Mouse (Mus musculus) heart, postnatal 14 days (tissue): ENCODE data around the gene Alkbh3. TPM values are rescaled to one million over a fixed set of nuclear protein-coding genes. Genes with fewer than 3 reads are reported as not detected.
A peak's percentile ranks its signal among the peaks of the same experiment; 100 is the strongest.

ENCODE experiments used
- DNase-seq, 2 experiments: peaks; one replicate each; pipeline ENCODE4 v3.0.0; 2021 to 2022
- intact Hi-C: fragments of 180-260 bp; cut with DNase I; formaldehyde crosslinking; loops from one replicate; pipeline ENCODE4 v1.15.1; 2025
- total RNA-seq, 2 experiments: library from RNA; stranded (reverse); gene quantifications; 2 replicates each; pipeline ENCODE4 v1.2.3; 2021

Alkbh3 gene
- total RNA-seq, 2 experiments from 2014 or later = 58.7 to 63.1 TPM

DNA sequence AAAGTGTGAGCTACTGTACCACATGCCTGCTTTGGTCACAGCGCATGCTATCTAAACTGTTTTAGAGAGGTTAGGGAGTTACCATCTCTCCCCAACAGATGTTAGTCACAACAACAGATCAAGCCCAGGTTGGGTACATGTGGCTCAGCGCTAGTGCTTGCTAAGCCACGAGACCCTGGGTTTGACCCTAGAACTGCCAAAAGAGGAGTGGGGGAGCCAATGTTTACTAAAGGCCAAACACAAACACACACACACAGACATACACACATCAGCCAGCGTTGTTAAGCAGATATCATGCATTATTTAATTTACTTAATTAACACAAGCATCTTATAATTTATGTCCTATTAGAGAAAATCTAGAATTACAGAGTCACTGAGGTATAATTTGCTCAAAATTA lies 8.7 kb downstream of the Alkbh3 start:
- no peak for DNase-seq
- intact Hi-C loops = loop anchor here (1.0 to 2.0 kb wide), 2 partner anchors 47 to 131 kb away; no protein-coding TSS in a partner anchor

DNA sequence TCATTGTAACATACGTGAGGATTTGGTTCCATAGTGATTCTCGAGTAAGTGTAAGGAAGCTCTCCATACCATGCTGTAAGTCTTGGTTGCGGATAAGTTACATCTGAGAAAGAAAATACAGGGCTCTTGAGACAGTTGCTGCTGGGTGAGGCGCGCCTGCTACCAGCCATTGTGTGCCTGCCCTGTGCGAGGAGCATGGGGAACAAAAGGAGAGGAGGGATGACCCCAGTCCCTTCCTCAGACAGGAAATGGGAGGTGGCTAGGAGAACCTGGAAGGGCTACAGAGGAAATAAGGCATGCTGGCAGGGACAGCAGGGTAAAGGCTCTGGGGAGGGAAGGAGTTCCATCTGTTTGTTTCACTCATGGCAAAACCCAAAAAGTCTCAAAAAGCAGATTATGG lies 9.2 kb downstream of the Alkbh3 start:
- intact Hi-C loops = loop anchor here (1.0 kb wide), 1 partner anchor 130 kb away; no protein-coding TSS in a partner anchor
- peak in 1 of 2 experiments; percentile 14 for DNase-seq

DNA sequence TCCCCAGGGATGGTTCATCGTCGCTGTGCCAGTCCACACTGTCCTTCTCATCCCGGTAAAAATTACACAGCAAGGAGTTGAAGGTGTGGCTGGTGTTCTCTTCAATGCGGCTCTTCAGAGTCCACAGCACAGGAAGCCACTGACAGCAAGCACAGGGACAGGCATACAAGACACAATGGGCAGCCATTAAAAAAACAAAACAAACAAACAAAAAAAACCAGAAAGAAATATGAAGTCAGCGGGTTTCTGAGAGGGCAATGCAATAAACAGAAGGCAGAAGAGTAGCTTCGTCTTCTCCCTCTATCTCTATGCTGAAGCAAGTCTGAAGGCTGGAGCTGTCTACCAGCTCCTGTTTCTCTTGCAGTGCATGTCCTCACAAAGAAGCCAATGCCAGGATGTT lies 14.4 kb downstream of the Alkbh3 start, which contains the start of gene Gm27027:
TSS of gene Gm27027 (minus strand) at position 101 of the 400 bp plus-strand sequence.
- intact Hi-C loops = no loop called here
- DNase-seq = no peak

DNA sequence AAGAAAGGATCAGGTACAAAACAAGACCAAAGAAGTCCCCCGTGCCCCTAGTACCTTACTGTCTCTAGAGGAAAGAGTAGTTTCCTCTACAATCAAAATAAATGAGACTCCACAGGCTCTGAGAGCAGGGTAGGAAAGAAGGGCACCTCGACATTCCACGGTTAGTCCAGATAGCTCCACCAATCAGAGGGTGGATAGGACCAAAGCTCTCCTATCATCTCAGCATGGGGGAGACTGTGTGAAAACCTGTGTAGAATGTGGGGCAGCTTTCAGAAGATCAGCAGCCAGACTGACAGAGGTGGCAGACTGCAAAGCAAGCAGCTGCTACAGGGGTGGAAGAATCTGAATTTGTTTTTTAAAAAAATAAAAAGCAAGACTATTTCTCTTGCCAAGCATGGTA lies 17.8 kb downstream of the Alkbh3 start:
- DNase-seq = no peak
- intact Hi-C loops = no loop called here

DNA sequence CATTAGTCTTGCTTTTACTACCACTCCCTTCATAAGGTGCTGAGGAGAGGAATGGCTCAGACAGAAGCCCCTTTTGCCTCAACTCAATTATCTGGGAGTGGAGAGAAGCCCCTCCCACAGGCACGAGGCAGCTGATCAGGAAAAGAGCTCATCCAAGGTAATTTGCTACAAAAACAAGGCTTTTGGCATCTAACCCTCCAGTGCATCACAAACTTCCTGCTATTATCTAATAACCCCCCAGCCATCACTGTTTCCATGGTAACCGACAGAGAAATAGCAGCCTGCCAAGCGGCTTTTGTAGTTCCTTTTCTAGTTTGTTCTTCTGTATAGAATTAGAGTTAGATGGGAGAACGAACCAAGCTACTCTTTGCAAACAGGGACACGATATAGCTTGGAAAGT lies 18.3 kb downstream of the Alkbh3 start:
- DNase-seq = peak; percentile 15 to 20

DNA sequence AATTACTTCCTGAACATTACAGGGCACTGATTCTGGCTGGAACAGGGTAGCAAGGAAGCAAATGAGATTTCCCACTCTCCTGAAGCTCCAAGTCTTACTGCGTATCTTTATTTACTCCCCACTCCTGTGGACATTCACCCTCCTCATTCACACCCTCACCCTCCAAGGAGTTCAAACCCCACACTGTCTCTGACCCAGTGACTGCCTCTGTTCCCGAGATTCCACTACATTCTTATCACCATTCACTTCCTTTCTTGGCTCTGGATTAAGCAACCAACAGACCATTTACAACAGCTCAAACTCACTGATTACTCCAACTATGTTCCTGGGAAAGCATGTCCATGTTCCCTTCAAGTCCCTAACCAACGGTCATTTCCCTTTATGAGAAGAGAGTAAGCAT lies 19.3 kb downstream of the Alkbh3 start:
- no peak for DNase-seq
- intact Hi-C loops = no loop called here

More for the DNA sequence above, 18.3 kb downstream of the Alkbh3 start:
- intact Hi-C loops = no loop called here

DNA sequence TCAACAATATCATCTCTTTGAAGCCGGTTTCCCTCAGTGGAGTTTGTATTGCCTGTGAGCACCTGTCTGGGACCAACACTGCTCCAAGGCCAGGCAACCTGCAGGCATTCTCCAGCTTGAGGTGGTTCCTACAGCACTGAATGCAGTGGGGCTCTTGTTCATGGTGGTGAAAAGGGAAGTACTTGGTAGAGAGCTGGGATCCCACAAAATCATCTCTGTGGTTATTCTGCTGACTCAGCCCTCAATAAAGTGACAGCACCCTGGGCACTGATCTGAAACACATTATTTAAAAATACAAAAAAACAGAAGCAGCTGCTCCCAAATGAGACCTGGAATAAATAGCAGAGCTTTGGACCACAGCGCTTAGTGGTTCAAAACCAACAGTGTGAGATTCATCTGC lies 22.2 kb downstream of the Alkbh3 start:
- intact Hi-C loops = no loop called here
- DNase-seq = no peak

DNA sequence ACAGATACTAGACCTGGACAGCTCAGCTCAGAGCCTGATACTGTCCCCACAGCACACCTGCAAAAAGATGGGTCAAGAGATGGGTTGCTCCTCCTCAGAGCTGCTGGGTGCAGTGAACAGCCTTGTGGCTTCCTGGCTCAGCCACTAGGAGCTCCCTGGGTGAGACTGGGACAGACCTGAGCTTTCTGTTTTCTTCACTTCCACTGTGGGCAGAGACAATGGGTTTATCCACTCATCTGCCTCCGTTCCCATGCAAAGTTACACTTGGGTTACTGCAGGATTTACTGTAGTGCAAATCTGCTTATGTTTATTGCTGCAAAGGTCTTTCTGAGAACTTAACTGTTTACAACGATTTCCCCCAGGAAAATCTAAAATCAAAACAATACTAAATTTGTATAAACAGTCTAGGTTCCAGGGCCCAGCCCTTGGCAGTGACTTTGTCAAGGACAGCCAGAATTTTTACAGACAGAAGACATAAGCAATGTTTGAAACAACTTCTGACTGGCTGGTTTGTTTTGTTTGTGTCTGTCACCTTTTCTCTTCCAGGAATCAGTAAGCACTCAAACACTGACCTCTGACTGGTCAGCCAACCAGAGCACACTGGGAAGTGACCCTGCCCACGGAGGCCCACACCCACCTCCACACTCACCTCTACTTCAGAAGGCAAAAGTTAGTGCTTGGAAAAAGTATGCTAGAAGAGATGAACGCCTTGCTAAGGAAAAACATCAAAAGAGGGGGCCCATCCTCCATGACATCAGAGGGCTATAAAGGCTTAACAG lies 28.0 kb downstream of the Alkbh3 start:
- DNase-seq = no peak
- intact Hi-C loops = no loop called here

DNA sequence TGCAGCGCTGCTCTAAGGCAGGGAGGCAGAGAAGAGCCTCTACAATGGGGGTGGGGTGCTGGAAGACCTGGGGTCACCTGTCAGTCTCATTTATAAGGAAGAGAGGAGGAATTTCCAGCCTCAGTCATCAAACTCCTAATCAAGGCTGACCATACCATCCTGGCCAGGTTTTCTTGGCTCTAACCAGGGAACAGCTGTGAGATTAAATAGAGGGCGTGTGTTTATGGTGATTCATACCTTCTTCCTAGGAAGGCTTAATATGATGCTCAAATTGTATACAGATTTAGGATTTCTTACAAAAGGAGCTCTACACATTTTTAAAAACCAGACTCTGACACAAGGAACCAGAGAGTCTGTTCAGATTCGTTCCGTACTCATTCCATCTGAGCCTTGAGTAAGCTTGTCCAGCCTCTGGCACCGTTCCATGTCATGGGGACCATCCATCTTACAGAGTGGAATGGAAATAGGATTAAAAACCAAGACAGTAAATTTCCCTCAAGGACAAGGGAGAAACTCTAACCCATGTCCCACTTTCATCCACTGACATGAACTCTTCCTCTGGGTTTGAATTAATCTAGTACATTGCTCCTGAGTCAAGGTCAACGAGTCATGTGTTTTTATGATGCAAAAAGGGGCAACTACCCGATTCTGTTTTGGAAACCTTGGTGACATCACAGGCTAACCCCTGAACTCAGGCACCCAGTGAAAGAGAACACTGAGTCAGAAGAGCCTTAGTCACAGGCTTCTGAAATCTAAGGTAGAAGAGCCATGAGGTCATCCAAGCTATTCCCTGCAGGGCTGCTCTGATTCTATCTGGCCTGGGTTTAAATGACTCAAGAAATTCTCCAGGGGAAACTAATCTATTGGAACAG lies 31.1 kb downstream of the Alkbh3 start:
- intact Hi-C loops = no loop called here
- DNase-seq = no peak

DNA sequence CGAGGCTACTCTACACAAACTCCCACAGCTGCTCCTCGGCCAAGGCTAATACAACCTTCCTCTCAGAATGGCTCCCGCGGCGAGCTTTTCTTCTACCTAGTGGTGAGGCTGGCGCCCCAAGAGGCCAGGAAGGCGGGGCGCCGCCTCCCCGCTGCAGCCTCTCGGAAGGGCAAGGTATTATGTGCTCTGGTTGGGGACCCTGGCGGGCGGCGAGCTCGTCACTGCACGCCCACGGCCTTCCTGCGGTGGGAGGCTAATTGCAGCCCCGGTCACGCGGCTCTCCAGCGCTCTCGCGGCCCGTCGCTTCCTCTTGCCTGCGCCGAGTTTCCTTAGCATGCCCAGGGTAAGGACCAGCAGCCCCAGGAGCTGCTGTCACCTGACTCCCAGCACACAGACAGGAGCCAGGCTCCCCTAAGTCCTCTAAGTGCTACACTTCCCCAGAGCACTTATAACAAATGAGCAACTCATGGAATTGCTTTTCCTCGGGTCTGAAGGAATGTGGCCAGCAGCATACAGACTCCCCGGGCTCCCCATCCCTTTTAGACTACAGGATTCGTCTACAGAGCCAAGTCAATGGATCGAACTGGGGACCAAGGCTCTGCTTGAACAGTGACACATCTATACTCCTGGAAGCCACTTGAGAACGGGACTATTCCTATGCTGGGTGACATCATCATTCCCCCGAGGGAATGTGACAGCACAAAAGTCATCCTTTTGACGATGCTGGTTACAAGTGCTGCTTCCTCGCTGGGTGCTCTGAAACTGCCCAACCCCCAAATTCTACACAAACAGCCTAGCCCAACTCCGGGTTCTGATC lies 34.0 kb downstream of the Alkbh3 start:
- peak; percentile 59 to 64 for DNase-seq
- intact Hi-C loops = no loop called here

DNA sequence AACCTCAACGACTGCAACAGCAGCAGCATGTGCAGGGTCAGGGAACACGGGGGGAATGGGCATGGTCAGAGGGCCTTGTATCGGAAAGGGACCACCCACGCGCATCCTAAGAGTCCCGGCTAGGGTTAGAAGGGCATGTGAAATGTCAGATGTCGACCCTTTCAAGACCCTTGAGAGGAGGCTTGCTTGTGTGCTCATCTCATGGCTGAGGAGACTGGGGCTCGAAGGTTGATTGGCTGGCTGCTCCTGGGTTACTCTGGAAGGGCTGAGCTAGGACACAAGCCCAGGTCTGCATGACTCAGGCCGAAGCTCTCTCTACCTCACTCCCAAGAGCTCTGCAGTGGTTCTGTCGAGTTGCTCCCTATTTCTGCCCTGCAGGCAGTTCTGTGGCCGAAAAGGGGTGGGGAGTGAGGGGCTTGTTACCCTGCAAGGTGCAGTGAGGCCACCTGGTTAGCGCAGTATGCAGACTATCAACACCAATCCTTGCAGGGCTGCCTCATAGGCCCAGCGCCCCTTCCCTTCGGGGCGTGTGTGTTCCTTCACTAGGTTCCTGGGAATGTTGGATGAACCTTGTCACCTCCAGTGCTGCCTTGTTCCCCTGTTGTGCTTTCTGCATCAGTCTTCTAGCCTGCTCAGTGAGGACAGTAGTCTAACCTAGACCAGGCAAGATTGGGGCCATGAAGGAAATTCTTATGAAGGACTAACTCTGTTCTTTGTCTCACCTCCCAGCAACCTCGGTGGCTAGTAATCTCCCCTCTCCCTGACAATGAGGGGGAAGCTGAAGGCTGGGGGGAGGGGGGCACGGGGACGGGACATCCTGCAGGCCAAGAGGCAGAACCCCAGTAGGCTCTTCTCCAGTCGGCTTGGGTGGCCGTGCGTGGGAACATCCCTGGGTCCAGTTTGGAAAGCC lies 34.8 kb downstream of the Alkbh3 start:
- intact Hi-C loops = no loop called here
- no peak for DNase-seq

DNA sequence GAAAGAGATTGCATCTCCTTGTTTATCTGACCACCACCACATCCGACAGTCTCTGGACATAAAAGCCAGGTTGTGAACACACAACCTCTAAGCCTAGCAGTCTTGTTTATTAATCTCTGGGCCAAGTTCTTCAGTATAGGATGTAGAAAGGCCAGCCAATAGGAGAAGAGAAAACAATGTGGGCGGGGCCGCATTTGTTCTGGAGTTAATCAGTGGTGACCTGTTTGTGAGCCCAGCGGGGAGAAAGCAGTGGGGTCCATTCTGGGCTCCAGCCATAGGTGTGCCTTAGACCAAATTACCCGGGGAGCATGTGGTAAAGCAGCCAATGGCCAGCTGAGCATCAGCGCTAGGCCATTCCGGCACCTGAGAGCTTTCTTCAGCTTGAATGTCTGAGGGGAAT lies 35.6 kb downstream of the Alkbh3 start:
- intact Hi-C loops = no loop called here
- DNase-seq = no peak

DNA sequence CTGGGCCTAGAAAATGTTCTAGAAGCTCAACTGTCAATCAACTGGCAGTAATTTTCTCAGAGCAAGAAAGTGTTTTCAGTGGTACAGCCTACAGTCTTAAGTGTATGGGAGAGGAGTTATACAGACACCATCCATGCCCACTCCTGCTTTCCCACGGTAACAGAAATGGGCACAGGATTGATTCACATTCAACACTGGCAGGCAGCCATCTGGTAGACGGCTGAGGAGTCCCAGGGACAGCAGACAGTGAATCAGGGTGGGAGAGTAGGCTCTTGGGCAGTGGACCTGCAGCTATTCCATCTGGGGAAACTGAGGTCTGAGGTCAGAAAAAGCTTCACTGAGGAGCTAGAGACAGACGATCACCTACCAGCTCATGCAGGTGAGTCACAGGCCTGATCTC lies 39.0 kb downstream of the Alkbh3 start:
- intact Hi-C loops = no loop called here
- DNase-seq = no peak

DNA sequence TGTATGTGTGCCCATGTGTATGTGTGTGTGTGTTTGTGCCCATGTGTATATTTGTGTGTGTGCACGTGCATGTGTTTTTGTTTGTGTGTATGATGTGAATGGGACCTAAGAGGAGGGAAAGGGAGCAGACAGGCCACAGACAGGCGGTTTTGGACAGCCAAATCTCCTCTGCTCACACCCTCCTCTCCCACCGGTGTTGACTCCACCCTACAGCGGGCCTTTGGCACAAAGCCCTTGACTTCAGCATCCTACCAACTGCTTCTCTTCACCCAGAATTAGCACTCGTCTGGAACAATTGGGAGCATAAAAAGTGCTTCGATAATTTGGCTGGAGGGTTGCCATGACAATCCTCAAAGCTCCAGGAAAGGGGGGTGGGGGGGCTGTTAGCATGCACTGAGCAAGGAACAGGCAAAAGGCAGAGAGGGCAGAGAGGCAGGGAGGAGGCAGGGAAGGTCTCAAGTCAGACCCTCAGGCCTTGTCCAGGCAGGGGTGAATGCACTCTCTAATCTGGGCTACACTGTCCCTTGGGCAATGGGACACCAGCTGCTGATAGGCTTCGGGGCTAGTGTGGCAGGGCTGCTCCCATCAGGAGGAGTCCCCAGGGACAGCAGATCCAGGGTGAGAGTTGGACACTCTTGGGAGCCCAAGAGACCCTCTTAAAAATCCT lies 46.0 kb downstream of the Alkbh3 start:
- peak in 1 of 2 experiments; percentile 35 for DNase-seq
- intact Hi-C loops = no loop called here

DNA sequence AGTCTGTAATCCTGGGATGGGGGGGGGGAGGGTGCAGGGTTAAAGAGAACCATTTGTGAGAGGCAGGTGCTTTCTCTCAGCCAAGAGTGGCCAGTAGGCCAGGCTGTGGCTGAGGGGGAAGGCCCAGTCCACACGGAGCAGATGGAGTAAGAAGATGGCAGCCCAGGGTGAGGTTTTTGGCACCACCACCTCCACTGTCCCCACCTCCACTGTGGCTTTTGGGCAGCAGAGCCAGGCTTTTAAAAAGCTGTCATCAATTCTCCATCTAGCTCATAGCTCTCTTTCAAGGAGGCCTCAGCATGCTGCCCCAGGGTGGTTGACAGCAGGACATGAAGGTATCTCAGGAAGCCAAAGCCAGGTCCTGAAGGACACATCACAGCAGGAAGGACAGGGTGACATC lies 46.8 kb downstream of the Alkbh3 start:
- DNase-seq = no peak
- intact Hi-C loops = no loop called here

DNA sequence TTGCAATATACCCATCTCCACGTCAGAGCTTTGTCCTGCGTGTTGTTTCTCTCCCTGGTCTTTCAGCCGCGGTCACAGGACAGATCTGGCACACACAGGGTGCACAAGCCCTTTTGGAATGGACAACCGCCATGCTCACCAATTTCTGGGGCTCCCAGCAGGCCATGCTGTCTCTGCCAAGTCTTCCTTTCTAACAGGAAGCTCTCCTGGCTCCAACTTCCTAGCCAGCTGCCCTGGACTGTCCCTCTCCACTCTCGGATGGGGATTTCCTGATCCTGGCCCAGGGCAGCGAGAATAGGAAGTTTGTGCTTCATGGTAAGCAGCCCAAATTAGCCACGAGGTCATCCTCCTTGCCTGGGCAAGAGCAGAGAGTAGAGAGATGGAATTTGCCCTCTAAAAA lies 48.9 kb downstream of the Alkbh3 start:
- intact Hi-C loops = no loop called here
- DNase-seq = peak in 1 of 2 experiments; percentile 42

DNA sequence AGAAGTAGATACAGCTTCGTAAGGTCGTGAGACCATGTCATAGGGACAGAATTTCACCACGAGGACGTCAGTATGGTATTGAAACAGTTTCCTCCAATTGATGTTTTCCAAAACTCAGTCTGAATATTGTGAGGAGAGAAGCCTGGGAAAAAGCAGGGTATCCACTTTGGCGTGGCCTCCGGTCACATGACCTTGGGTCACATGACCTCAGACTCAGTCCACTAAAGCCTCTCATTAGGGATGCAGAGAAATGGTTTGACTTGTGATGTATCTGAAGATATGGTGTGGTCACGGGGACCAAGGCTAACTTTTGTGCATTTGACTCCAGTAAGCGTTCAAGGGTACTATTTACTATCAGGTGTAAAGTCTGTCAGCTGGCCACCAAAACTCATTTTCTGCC lies 51.3 kb downstream of the Alkbh3 start:
- DNase-seq = no peak
- intact Hi-C loops = loop anchor here (5.0 kb wide), 1 partner anchor 87 kb away; no protein-coding TSS in a partner anchor

DNA sequence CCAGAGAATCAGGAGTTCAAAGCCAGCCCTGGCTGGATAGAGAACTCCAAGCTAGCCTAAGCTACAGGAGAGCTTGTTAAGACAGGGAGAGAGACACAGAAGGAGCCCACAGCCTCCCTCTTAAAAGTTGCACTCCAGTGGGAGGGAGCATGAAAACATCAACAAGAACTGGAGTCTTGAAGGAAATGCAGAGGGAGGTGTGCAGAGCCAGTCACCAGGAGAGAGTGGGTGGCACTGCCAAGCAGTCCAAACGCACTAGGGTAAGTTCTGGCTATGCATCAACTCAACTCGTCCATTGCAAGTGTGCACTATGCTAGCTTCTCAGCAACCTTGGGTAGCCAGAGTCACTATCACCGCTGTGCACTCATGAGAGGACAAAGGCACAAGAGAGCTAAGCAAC lies 52.4 kb downstream of the Alkbh3 start:
- no peak for DNase-seq
- intact Hi-C loops = loop anchor here (5.0 kb wide), 1 partner anchor 86 kb away; no protein-coding TSS in a partner anchor

DNA sequence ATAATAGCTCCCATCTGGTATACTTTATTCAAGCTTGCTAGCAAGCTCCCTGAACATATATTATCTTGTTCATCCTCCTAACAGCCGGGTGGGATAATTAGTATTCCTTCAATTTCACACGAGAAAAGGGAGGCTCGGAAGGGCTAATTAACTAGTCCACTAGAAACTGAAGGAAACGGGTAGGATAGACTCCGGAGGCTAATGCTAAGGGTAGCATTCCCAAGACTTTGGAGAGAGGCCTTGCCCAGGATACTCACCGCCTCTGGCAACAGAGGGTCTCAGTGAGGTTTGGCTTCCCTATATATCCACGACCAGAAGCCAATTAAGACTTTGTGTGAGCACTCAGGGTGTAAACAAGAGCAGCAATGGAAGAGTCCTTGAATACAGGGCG lies 52.8 kb downstream of the Alkbh3 start:
- intact Hi-C loops = loop anchor here (5.0 kb wide), 1 partner anchor 85 kb away; no protein-coding TSS in a partner anchor
- no peak for DNase-seq
